Mouse (Mus musculus): ENCODE measurements around the gene Cacna1d. TPM values are rescaled to one million over a fixed set of nuclear protein-coding genes. Genes with fewer than 3 reads are reported as not detected.

Gene Cacna1d
- polyA plus RNA-seq, 1 experiment from 2014 or later, result 1.5 TPM

- no peak for TF ChIP-seq CTCF (IDR thresholded peaks at IDR 0.05; ENCODE audit: low read depth)
These were observed 128.9 kb downstream of the Cacna1d start for GRCm38 (mm10) chr14:30362370-30362769.

GRCm38 (mm10) chr14:30360478-30360877 is 130.8 kb downstream of the Cacna1d start:
- no peak overlapping the region for H3K9ac ChIP-seq (ENCODE audit: low read depth, low read length)
- WGBS, result 65% methylated on average over 4 of the region's 4 CpGs
- ATAC-seq, result no peak
- H3K9me3 ChIP-seq (ENCODE audit: control insufficient read depth), result no peaks in the 10 kb centered on the region
- H3K4me1 ChIP-seq (replicated peaks; ENCODE audit: control insufficient read depth, insufficient read depth, low read length), result 0 out of 2 replicates have a peak, but pooled peaks cover 2% of the 10 kb centered on the region
- no peak overlapping the region for H3K27ac ChIP-seq (ENCODE audit: low read depth, low read length)
- H3K4me2 ChIP-seq (replicated peaks; ENCODE audit: low read depth), result no peak overlapping the region
- TF ChIP-seq CTCF (IDR thresholded peaks at IDR 0.05; ENCODE audit: low read depth), result no peak
- no peak overlapping the region for H3K4me3 ChIP-seq (ENCODE audit: low read depth, low read length)
- peaks cover 6% of the 10 kb centered on the region; the same call in 1 of the 2 replicates for H3K27me3 ChIP-seq (replicated peaks; ENCODE audit: control insufficient read depth, insufficient read depth, low read length)
- no peaks in the 10 kb centered on the region for H3K36me3 ChIP-seq (ENCODE audit: control insufficient read depth, insufficient read depth)

More at GRCm38 (mm10) chr14:30362370-30362769, 128.9 kb downstream of the Cacna1d start:
- ATAC-seq, result no peak
- Histone ChIP-seq H3K27ac (ENCODE audit: low read depth, low read length) (no peak overlapping the region), H3K4me3 (ENCODE audit: low read depth, low read length) (no peak overlapping the region), H3K4me1 (replicated peaks; ENCODE audit: control insufficient read depth, insufficient read depth, low read length) (0 out of 2 replicates have a peak, but pooled peaks cover 2% of the 10 kb centered on the region), H3K36me3 (ENCODE audit: control insufficient read depth, insufficient read depth) (no peaks in the 10 kb centered on the region), H3K27me3 (replicated peaks; ENCODE audit: control insufficient read depth, insufficient read depth, low read length) (no peaks in the 10 kb centered on the region), H3K9ac (ENCODE audit: low read depth, low read length) (no peak overlapping the region), H3K9me3 (ENCODE audit: control insufficient read depth) (no peaks in the 10 kb centered on the region), H3K4me2 (replicated peaks; ENCODE audit: low read depth) (no peak overlapping the region)
- 82% methylated on average over 4 of the region's 4 CpGs for WGBS

GRCm38 (mm10) chr14:30360004-30360403 is 131.3 kb downstream of the Cacna1d start:
- no peak overlapping the region for H3K4me3 ChIP-seq (ENCODE audit: low read depth, low read length)
- 60% methylated on average over 6 of the region's 6 CpGs for WGBS
- no peak overlapping the region for H3K27ac ChIP-seq (ENCODE audit: low read depth, low read length)
- TF ChIP-seq CTCF (IDR thresholded peaks at IDR 0.05; ENCODE audit: low read depth), result peak; percentile 39
- 0 out of 2 replicates have a peak, but pooled peaks cover 2% of the 10 kb centered on the region for H3K4me1 ChIP-seq (replicated peaks; ENCODE audit: control insufficient read depth, insufficient read depth, low read length)
- H3K27me3 ChIP-seq (replicated peaks; ENCODE audit: control insufficient read depth, insufficient read depth, low read length), result peaks cover 6% of the 10 kb centered on the region; the same call in 1 of the 2 replicates
- H3K4me2 ChIP-seq (replicated peaks; ENCODE audit: low read depth), result no peak overlapping the region
- ATAC-seq, result no peak
- no peak overlapping the region for H3K9ac ChIP-seq (ENCODE audit: low read depth, low read length)
- no peaks in the 10 kb centered on the region for H3K9me3 ChIP-seq (ENCODE audit: control insufficient read depth)
- H3K36me3 ChIP-seq (ENCODE audit: control insufficient read depth, insufficient read depth), result no peaks in the 10 kb centered on the region

- H3K27me3 ChIP-seq (replicated peaks; ENCODE audit: control insufficient read depth, insufficient read depth, low read length), result peaks cover 16% of the 10 kb centered on the region
- no peaks in the 10 kb centered on the region for H3K36me3 ChIP-seq (ENCODE audit: control insufficient read depth, insufficient read depth)
- ATAC-seq, result no peak
- no peak overlapping the region for H3K4me2 ChIP-seq (replicated peaks; ENCODE audit: low read depth)
- WGBS, result 72% methylated on average over 1 of the region's 1 CpGs
- H3K4me1 ChIP-seq (replicated peaks; ENCODE audit: control insufficient read depth, insufficient read depth, low read length), result 0 out of 2 replicates have a peak, but pooled peaks cover 2% of the 10 kb centered on the region
- H3K9ac ChIP-seq (ENCODE audit: low read depth, low read length), result no peak overlapping the region
- no peaks in the 10 kb centered on the region for H3K9me3 ChIP-seq (ENCODE audit: control insufficient read depth)
- no peak overlapping the region for H3K27ac ChIP-seq (ENCODE audit: low read depth, low read length)
- no peak overlapping the region for H3K4me3 ChIP-seq (ENCODE audit: low read depth, low read length)
- no peak for TF ChIP-seq CTCF (IDR thresholded peaks at IDR 0.05; ENCODE audit: low read depth)
These were observed 133.2 kb downstream of the Cacna1d start for GRCm38 (mm10) chr14:30358028-30358427.

- no peak overlapping the region for H3K27ac ChIP-seq (ENCODE audit: low read depth, low read length)
- no peaks in the 10 kb centered on the region for H3K36me3 ChIP-seq (ENCODE audit: control insufficient read depth, insufficient read depth)
- no peak overlapping the region for H3K4me3 ChIP-seq (ENCODE audit: low read depth, low read length)
- no peak for TF ChIP-seq CTCF (IDR thresholded peaks at IDR 0.05; ENCODE audit: low read depth)
- no peak overlapping the region for H3K4me2 ChIP-seq (replicated peaks; ENCODE audit: low read depth)
- H3K27me3 ChIP-seq (replicated peaks; ENCODE audit: control insufficient read depth, insufficient read depth, low read length), result peaks cover 23% of the 10 kb centered on the region
- H3K9ac ChIP-seq (ENCODE audit: low read depth, low read length), result no peak overlapping the region
- 83% methylated on average over 3 of the region's 3 CpGs for WGBS
- H3K9me3 ChIP-seq (ENCODE audit: control insufficient read depth), result no peaks in the 10 kb centered on the region
- ATAC-seq, result no peak
- H3K4me1 ChIP-seq (replicated peaks; ENCODE audit: control insufficient read depth, insufficient read depth, low read length), result no peaks in the 10 kb centered on the region
These were observed 134.8 kb downstream of the Cacna1d start for GRCm38 (mm10) chr14:30356456-30356855.

GRCm38 (mm10) chr14:30354761-30355160 is 136.5 kb downstream of the Cacna1d start:
- ATAC-seq, result no peak
- Histone ChIP-seq H3K27ac (ENCODE audit: low read depth, low read length) (no peak overlapping the region), H3K36me3 (ENCODE audit: control insufficient read depth, insufficient read depth) (no peaks in the 10 kb centered on the region), H3K4me2 (replicated peaks; ENCODE audit: low read depth) (no peak overlapping the region), H3K4me1 (replicated peaks; ENCODE audit: control insufficient read depth, insufficient read depth, low read length) (no peaks in the 10 kb centered on the region), H3K9me3 (ENCODE audit: control insufficient read depth) (no peaks in the 10 kb centered on the region), H3K4me3 (ENCODE audit: low read depth, low read length) (no peak overlapping the region), H3K27me3 (replicated peaks; ENCODE audit: control insufficient read depth, insufficient read depth, low read length) (peaks cover 28% of the 10 kb centered on the region), H3K9ac (ENCODE audit: low read depth, low read length) (no peak overlapping the region)
- 69% methylated on average over 3 of the region's 3 CpGs for WGBS
- no peak for TF ChIP-seq CTCF (IDR thresholded peaks at IDR 0.05; ENCODE audit: low read depth)

GRCm38 (mm10) chr14:30354127-30354463 is 137.2 kb downstream of the Cacna1d start:
- H3K4me3 ChIP-seq (ENCODE audit: low read depth, low read length), result peak overlapping the region; percentile 64
- no peaks in the 10 kb centered on the region for H3K9me3 ChIP-seq (ENCODE audit: control insufficient read depth)
- TF ChIP-seq CTCF (IDR thresholded peaks at IDR 0.05; ENCODE audit: low read depth), result no peak
- peak overlapping the region; percentile 60; the same call in 1 of the 2 replicates for H3K9ac ChIP-seq (ENCODE audit: low read depth, low read length)
- H3K27ac ChIP-seq (ENCODE audit: low read depth, low read length), result no peak overlapping the region
- no peak for ATAC-seq
- peaks cover 28% of the 10 kb centered on the region for H3K27me3 ChIP-seq (replicated peaks; ENCODE audit: control insufficient read depth, insufficient read depth, low read length)
- H3K4me1 ChIP-seq (replicated peaks; ENCODE audit: control insufficient read depth, insufficient read depth, low read length), result no peaks in the 10 kb centered on the region
- H3K36me3 ChIP-seq (ENCODE audit: control insufficient read depth, insufficient read depth), result no peaks in the 10 kb centered on the region
- 11% methylated on average over 8 of the region's 8 CpGs for WGBS
- peak overlapping the region; percentile 89 for H3K4me2 ChIP-seq (replicated peaks; ENCODE audit: low read depth)

Measured in intestine, postnatal 0 days (tissue).